Mouse (Mus musculus) heart, postnatal 25 days (tissue): Measurements from ENCODE around the gene Gm20721. TPM values are rescaled to one million over a fixed set of nuclear protein-coding genes. Genes with fewer than 3 reads are reported as not detected.

Source experiments
- DNase-seq: peaks from one replicate; pipeline ENCODE4 v3.0.0; 2022; ENCODE audit warnings: low spot score
- intact Hi-C: fragments of 180-260 bp; cut with DNase I; formaldehyde crosslinking; loops from one replicate; pipeline ENCODE4 v1.15.1; 2025
- total RNA-seq, 2 experiments: library from RNA; stranded (reverse); gene quantifications; 2 replicates each; pipeline ENCODE4 v1.2.3; 2021

Gene Gm20721
- total RNA-seq, 2 experiments from 2014 or later, result 1.6 to 2.2 TPM

DNA sequence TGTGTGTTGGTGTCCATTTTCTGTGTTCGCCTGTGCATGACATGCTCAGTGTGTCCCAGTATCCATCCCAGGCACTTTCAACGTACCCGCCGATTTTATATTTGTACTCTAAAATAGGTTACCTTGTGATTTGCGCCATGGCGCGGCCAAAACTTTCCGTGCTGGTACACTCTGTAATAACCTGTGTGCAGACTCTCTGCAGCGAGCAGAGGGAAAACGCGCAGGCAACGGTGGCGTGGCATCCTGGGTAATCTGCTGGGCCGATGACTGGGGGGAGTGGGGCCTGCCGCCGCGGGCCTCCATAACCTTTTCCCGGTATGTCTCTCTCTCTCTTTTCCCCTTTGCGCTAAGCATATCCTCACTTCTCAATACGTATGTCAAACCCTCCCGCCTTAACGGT lies 45.8 kb downstream of the Gm20721 start:
- DNase-seq, result no peak
- intact Hi-C loops, result no loop called here

DNA sequence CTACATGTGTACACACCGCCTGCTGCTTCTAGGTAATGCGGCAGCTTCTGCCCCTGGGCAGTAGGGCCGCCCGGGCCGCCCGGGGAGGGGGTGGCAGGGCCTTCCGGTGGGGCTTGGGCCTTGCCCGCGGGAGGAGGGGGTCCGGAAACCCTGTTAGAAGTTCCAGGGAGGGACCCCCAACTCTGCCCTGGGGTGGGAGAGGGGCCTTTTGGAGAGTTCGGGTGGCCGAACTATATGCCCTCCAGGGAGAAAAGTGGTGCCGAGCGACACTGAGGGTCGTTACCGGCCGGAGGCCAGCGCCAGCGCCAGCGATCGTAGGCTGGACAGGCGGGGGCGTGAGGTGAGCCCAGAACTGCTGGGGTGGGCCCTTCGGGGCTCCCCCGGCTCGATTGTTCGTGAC lies 46.3 kb downstream of the Gm20721 start:
- DNase-seq, result no peak
- intact Hi-C loops, result no loop called here

DNA sequence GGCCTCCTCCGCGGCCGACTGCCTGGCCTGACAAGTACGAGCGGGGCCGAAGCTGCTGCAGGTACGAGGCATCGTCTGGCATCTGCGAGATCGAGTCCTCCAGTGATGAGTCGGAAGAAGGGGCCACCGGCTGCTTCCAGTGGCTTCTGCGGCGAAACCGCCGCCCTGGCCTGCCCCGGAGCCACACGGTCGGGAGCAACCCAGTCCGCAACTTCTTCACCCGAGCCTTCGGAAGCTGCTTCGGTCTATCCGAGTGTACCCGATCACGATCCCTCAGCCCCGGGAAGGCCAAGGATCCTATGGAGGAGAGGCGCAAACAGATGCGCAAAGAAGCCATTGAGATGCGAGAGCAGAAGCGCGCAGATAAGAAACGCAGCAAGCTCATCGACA lies 46.7 kb downstream of the Gm20721 start:
- intact Hi-C loops, result no loop called here
- no peak for DNase-seq

DNA sequence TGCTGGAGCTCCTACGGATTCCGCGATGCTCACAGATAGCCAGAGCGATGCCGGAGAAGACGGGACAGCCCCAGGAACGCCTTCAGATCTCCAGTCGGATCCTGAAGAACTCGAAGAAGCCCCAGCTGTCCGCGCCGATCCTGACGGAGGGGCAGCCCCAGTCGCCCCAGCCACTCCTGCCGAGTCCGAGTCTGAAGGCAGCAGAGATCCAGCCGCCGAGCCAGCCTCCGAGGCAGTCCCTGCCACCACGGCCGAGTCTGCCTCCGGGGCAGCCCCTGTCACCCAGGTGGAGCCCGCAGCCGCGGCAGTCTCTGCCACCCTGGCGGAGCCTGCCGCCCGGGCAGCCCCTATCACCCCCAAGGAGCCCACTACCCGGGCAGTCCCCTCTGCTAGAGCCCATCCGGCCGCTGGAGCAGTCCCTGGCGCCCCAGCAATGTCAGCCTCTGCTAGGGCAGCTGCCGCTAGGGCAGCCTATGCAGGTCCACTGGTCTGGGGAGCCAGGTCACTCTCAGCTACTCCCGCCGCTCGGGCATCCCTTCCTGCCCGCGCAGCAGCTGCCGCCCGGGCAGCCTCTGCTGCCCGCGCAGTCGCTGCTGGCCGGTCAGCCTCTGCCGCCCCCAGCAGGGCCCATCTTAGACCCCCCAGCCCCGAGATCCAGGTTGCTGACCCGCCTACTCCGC lies 47.3 kb downstream of the Gm20721 start:
- no peak for DNase-seq
- intact Hi-C loops, result no loop called here

DNA sequence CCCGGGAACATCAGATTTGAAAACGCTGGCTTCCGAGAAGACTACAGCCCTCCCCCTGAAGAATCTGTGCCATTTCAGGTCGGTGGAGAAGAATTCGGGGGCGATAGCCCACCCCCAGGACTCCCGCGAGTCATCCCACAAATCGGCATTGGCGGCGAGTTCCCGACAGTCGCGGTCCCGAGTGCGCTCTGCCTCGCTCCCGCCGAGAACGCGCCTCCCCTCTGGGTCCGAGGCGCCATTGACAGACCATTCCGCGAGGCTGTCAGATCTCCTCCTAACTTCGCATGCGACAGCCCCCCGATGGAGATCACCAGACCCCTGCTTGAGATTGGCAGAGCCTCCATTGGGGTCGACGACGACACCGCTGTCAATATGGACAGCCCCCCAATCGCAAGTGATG lies 48.0 kb downstream of the Gm20721 start:
- intact Hi-C loops, result no loop called here
- no peak for DNase-seq

DNA sequence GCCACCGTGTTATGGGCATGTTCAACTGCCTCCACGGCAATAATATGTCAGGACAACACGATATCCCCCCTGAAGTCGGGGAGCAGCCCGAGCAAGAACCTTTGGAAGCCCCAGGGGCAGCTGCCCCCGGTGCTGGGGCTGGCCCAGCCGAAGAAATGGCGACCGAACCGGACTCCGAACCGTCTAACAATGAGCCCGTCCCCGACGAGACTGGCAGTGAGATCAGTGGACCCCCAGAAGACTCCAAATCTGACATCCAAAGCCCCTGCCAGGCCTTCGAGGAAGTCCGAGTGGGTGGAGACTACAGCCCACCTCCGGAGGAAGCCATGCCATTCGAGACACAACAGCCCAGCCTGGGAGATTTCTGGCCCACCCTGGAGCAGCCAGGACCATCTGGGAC lies 48.7 kb downstream of the Gm20721 start:
- intact Hi-C loops, result no loop called here
- no peak for DNase-seq

DNA sequence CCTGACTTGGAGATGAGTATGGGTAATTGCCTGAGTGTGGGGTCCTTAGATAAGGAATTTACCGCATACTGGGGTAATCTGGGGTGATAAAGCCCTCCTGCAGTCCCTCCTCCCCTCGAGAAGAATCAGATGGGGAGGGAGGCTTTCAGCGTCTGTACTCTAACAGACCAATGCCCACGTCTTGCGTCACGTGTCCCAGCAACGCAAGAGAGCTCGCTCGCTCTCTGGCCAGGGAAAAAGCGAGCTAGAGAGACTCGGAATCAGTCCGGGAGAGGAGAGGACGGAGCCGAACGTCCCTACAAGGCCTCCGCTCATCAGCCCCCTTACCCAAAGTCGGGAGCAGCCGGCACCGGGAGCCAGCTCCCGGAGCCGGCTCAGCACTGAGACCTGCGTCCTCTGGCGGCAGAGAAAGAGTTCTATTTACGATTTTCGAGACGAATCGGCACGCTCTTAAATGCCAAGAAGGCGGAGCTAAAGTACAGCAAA lies 49.4 kb downstream of the Gm20721 start:
- intact Hi-C loops, result no loop called here
- DNase-seq, result no peak

DNA sequence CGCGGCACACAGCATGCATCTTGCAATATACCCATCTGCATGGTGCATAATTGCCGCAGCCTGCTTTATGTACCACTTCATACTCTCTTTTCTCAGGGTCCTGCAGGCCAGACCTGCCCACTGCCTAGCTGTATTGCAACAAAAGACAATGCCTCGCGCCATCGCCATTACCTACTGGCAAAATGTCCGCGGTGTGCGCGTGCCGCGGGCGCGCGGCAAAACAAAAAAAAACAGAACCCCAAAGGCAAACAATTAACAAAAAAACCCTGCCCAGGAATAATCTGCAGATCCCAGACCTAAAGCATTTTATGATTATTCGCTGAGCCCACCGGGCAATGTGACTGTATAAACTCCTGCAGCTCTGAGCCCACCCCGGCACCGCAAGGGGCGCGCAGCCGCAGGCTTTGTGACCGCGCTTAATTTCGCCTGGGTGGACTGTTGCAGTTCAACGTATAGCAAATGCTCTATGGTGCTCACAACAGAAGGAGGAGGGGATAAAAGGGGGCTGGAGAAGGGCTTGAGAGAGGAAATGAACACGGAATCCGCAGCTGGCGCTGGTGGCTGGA lies 50.5 kb downstream of the Gm20721 start:
- DNase-seq, result no peak
- intact Hi-C loops, result no loop called here

DNA sequence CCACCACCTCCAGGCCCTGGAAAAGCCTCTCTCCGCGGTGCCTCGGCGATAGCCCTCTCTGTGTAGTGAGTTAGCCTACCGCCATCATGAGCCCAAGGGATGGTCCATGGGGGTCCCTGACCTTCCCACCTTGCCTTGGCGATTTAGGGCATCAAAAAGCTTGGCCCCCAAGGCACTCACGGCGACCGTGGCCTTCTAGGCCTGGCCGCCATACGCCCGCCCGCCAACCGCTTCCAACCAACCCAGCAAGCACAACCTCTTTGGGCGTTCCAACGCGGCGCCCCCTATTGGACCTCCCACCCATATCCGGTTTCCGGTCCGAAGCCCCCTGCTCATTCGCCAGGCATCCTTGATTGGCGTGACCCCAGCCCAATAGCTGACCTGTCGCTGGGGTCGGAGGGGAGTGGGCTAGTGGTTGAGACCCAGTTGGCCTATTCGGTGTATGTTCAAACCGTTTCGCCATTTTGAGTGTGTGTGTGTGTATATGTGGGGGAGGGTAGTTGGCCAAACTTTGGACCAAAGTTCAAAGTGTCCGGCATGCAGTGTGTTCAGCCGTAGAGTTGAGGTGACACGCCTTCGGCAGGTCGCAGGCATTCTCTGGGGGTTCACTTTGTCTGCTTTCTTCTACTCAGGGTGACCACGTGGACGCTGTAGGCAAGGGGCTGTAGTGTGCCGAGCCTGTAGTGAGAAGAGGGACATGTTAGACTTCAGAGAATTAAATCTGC lies 51.2 kb downstream of the Gm20721 start:
- intact Hi-C loops, result no loop called here
- DNase-seq, result no peak

DNA sequence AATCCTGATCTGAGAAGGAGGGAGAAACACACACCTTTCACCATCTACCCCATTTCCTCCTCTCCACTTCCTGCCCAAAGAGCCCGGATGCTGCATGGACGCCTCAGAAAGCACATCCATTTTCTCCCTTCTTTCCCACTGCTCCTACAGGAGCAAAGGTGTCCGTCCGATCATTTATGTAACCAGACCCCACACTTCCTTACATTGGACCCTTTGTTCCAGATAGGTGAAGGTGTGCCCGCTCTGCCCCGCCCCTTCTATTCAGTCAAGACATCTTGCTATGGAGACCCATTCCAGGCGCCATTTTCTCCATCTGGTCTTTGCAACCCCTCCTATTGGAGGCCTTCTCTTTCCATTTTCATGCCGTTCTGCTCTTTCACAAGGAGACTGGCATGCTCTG lies 52.1 kb downstream of the Gm20721 start:
- intact Hi-C loops, result no loop called here
- no peak for DNase-seq

DNA sequence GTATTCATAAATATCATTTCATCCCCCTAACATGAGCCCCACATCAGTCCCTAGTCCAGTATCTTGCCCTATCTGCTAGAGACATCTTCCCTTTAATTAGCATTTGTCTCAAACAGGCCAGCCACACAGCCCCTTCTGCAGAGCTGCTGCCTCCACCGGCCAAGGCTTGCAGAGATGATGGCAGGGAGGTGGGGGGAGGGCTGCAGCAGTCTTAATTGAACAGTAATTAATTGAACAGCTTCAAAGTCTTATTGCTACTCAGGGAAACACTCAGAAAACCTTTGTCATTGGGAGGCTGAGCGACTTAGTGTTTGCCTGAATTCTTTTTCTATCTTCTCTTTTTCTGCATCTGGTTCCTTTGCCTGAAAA lies 54.9 kb downstream of the Gm20721 start:
- intact Hi-C loops, result no loop called here

DNA sequence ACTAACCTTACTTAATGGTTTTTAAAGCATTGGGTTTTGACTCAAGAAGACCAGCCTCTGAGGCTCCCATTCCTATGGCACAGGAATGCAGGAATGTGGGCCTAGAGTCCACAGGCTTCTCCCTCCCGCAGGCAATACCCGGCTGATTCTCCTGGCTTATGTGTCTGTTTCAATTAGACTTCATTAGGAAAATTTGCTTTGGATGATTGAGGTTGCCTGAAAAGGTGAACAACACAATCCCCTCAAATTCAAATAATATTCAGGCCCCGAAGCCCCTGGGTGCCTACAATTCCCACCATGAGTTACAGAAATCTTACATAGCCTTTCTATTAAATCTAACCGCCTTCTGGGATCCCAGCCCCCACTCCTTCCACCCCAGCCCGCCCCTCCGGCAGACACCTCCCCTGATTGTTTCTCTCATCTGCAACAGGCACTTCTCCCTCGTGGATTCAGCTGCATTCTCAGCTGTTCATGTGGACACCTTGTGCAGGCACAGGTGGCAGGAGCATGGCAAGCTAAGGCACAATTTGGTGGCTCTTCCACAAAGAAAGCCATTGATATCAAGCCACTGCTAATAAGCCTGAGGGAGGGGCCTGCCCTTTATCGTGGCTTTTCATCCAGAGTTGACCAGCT lies 55.4 kb downstream of the Gm20721 start:
- intact Hi-C loops, result no loop called here

More for the DNA sequence above, 54.9 kb downstream of the Gm20721 start:
- DNase-seq, result no peak

DNA sequence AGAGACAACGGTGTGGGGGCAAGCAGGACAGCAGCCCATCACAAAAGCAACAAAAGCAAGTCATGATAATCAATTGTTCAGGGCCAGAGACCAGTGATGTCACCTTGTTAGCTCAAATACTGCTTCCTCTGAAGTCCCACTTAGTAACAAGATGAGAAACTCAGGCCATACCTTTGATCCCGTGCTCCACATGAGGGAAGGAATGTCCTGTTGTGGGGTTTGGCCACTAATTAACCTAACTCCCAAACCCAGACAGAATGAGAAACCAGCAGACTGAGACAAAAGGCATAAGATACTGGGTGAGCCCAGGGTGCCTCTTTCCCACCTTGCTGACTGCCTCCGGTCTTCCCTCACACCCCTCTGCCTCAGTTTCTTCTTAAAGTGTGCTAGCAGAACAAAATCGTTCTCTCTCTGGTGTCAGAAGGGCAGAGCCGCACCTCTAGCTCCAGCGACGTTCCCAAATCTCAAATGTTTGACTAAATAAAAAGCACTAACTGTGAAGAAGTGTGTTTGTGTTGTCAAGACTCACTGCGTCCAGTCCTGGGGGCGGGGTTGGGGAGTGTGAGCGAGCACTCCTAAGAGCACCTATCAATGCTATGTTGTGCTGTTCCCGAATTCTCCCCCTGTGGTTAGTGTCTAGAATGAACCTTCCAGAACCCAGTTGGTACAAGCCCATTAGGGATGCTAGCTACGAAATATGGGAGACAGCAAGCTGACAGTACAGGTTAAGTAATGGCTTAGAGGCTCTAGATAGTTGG lies 57.7 kb downstream of the Gm20721 start:
- DNase-seq, result no peak
- intact Hi-C loops, result loop anchor here (10.0 kb wide), 1 partner anchor 1104 kb away; no protein-coding TSS in a partner anchor

More for the DNA sequence above, 55.4 kb downstream of the Gm20721 start:
- no peak for DNase-seq

DNA sequence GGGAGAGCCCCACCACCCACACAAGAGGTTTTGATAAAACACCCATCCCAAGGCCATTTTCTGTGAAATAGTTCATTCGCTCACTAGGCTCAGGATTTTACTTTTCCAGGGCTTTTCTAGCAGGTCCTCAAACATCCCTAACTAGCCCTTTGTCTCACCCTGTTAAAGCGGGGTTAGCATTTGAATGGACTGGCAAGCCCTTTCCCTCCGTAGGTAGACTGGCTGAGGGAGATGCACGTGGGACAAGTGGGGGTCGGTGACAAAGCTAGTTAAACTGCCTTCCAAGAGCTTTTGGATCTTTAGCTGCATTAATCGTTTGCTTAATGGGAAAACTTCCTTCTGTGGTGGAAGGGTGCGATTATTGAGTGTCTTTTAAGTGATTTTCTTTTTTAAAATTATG lies 58.6 kb downstream of the Gm20721 start:
- DNase-seq, result no peak
- intact Hi-C loops, result loop anchor here (10.0 kb wide), 1 partner anchor 1103 kb away; no protein-coding TSS in a partner anchor

DNA sequence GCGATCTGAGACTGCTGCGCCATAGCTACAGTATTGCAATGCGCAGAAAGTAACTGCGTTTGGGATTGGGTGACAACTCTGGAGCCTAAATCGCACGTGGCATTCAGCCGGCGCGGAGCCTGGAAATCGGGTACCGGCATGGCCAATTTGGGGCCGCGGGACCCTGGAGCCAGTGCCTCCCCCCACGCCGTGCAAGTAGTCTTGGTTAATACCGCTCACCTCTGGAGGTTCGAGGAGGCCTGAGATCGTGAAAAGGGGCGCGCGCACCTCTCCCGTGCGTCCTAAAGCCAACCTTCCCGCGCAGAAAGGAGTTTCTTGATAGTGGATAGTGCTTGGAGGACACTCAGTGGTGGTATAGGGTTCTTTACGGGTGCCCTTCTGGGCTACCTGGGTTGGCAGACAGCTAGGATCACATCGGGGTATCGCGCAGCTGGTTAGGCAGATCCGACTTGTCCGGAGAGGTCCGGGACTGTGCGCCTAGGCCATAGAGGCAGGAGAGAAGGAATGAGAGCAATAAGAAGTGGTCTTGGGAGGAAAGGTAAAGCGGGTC lies 60.5 kb downstream of the Gm20721 start:
- intact Hi-C loops, result loop anchor here (10.0 kb wide), 1 partner anchor 1101 kb away; no protein-coding TSS in a partner anchor
- no peak for DNase-seq

DNA sequence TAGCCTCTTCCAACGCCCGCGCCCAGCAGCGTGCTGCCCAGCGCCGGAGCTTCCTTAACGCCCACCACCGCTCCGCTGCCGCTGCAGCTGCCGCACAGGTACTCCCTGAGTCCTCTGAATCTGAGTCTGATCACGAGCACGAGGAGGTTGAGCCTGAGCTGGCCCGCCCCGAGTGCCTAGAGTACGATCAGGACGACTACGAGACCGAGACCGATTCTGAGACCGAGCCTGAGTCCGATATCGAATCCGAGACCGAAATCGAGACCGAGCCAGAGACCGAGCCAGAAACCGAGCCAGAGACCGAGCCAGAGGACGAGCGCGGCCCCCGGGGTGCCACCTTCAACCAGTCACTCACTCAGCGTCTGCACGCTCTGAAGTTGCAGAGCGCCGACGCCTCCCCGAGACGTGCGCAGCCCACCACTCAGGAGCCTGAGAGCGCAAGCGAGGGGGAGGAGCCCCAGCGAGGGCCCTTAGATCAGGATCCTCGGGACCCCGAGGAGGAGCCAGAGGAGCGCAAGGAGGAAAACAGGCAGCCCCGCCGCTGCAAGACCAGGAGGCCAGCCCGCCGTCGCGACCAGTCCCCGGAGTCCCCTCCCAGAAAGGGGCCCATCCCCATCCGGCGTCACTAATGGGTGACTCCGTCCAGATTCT lies 61.6 kb downstream of the Gm20721 start:
- intact Hi-C loops, result loop anchor here (10.0 kb wide), 1 partner anchor 1100 kb away; no protein-coding TSS in a partner anchor
- no peak for DNase-seq

DNA sequence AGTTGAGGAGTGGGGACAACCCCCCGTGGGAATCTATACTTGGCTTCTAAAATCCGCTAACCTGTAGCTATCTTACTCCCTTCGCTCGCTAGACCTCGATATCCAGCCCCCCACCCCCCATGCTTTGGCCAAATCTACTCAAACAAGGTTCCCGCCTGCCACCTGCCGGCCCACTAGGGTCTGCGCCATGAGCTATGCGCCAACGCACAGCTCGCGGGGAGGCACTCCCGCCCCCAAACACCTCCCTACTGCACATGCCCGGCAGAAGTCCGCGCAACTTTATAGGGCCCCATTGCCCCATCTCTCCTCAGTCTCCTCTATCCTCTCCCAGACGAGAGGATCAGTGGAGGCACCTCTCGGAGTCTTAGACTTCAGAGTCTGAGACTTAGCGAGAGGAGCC lies 62.5 kb downstream of the Gm20721 start, which contains the start of gene Gnas:
Gene Gnas, plus strand, starts transcription at position 310 of the 400 bp plus-strand sequence.
- intact Hi-C loops, result loop anchor here (10.0 kb wide), 1 partner anchor 1099 kb away; no protein-coding TSS in a partner anchor
- DNase-seq, result no peak

DNA sequence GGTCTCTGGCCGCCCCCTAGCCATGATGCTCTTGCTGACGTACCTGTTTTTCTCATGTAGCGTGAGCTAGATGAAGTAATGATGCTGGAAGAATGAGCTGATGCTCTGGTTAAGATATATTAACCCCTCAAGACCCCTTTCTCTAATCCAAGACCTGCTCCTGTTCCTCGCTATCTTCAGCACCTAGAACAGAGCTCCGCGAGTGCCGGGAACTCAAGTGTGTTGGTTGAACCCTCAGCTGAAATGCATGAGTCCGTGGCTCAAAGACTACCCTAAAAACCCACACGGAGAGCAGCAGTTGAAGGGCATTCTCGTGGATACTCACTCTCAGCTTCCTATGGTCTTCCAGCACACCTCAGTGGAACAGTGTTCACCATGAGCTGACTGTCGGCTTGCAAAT lies 63.2 kb downstream of the Gm20721 start:
- DNase-seq, result no peak
- intact Hi-C loops, result loop anchor here (2.0 to 10.0 kb wide), 2 partner anchors 697 to 1099 kb away; no protein-coding TSS in a partner anchor
